Mouse (Mus musculus): ENCODE measurements around the gene Cyp26a1. TPM values are rescaled to one million over a fixed set of nuclear protein-coding genes. Genes with fewer than 3 reads are reported as not detected.
A peak's percentile ranks its signal among the peaks of the same experiment; 100 is the strongest.

Cyp26a1 gene
- polyA plus RNA-seq, 1 experiment from 2014 or later, result 42.5 TPM

DNA sequence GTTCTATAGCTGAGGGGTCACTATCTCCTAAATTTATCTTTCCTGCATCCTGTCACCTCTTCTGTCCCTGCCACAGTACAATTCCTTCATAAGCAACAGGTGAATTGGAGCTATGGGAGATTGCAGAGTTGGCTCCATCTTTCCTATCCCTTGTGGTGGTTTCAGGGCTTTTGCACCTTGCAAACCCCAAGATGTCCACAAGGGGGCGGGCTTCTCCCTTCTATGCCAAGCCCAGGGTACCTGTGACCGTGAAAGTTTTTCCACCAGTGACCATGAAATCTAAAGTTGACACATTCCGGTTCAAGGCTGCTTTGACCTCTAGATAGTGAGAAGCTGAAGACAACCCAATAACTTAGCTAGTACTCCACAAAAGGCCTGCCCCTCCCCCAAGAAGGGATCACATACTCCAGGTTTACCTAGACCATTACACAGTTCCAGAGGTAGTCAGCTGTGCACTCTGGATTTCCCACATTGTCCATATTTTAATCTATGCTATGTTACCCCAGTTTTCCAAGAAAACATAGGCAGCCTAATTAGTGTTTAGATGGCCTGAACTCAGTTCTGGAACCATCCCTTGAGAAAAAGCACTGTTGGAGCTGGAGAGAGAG, 6.4 kb downstream of the Cyp26a1 start:
- Histone ChIP-seq H3K27ac (no peak overlapping the region), H3K9me3 (no peaks in the 10 kb centered on the region), H3K36me3 (no peaks in the 10 kb centered on the region), H3K27me3 (ENCODE audit: insufficient read depth, poor library complexity, severe bottlenecking) (peaks cover 74% of the 10 kb centered on the region), H3K4me1 (replicated peaks) (peaks cover 4% of the 10 kb centered on the region), H3K4me3 (no peak overlapping the region)
- peak; percentile 78 for DNase-seq (ENCODE audit: low spot score)
- 12% methylated on average over 3 of the region's 3 CpGs for WGBS

DNA sequence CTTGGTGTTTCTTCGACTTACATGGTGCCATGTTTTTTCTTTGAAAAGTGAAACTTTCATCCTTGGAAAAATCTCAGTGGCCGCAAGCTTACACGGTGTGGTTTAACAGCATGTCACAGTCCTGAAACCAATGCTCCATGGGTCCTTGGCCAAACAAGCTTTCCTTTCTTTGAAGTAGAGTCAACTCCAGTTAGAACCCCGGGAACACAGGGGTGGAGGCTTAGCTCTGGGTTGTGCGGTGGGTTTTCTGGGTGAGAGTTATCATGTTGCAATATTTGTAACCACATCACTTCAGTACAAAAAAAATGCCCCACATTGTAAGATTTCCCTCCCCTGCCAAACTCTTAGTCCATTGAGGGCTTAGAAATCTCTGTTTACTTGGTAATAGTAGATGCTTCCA, 8.1 kb downstream of the Cyp26a1 start:
- Histone ChIP-seq H3K36me3 (no peaks in the 10 kb centered on the region), H3K27ac (no peak overlapping the region), H3K9me3 (no peaks in the 10 kb centered on the region), H3K4me1 (replicated peaks) (no peaks in the 10 kb centered on the region; the same call in 1 of the 2 replicates), H3K4me3 (no peak overlapping the region), H3K27me3 (ENCODE audit: insufficient read depth, poor library complexity, severe bottlenecking) (peaks cover 57% of the 10 kb centered on the region)
- WGBS, result 91% methylated on average over 5 of the region's 5 CpGs
- no peak for DNase-seq (ENCODE audit: low spot score)

DNA sequence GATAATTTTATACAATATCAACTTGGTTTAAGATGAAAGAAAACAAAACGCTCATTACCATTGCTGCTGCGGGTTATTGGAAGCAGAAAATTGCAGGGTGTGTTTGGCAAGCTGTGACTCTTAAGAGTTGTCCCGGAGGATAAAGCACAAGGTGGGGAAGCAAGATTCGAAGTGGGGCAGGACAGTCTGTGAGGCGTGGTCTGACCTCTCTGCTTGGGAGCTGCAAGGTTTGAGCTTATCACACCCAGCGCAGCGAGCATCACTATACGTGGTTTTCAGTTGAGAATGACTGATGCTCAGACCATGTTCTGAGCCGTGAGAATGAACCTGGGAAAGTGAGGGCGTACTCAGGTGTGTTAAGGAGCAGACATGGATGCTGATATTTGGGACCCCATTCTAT, 17.1 kb downstream of the Cyp26a1 start:
- DNase-seq (ENCODE audit: low spot score), result no peak
- WGBS, result 79% methylated on average over 10 of the region's 10 CpGs
- 0 out of 2 replicates have a peak, but pooled peaks cover 2% of the 10 kb centered on the region for H3K4me1 ChIP-seq (replicated peaks)
- H3K27me3 ChIP-seq (ENCODE audit: insufficient read depth, poor library complexity, severe bottlenecking), result 0 out of 2 replicates have a peak, but pooled peaks cover 5% of the 10 kb centered on the region
- no peaks in the 10 kb centered on the region for H3K9me3 ChIP-seq
- H3K36me3 ChIP-seq, result no peaks in the 10 kb centered on the region
- no peak overlapping the region for H3K27ac ChIP-seq
- no peak overlapping the region for H3K4me3 ChIP-seq

DNA sequence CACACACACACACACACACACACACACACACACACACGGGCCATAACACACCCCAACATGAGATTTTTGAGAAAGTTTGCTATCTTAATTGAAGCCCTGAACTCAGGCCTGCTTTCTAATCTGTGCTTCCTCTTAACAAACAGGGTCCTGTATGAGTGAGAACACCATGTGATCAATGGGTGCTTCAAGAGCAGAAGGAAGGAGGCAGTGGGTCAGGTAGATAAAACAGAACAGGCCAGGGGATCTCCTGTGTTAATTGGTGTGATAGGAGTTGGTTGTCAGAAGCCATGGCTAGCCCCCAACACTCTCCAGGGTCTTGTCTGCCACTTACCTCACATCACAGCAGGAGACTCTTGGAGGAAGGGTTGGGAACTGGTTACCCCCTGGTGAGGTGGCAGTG, 18.4 kb downstream of the Cyp26a1 start:
- WGBS, result 63% methylated on average over 1 of the region's 1 CpGs
- no peaks in the 10 kb centered on the region for H3K9me3 ChIP-seq
- no peaks in the 10 kb centered on the region for H3K36me3 ChIP-seq
- 0 out of 2 replicates have a peak, but pooled peaks cover 5% of the 10 kb centered on the region for H3K27me3 ChIP-seq (ENCODE audit: insufficient read depth, poor library complexity, severe bottlenecking)
- H3K27ac ChIP-seq, result no peak overlapping the region
- 0 out of 2 replicates have a peak, but pooled peaks cover 2% of the 10 kb centered on the region for H3K4me1 ChIP-seq (replicated peaks)
- no peak for DNase-seq (ENCODE audit: low spot score)
- H3K4me3 ChIP-seq, result no peak overlapping the region

DNA sequence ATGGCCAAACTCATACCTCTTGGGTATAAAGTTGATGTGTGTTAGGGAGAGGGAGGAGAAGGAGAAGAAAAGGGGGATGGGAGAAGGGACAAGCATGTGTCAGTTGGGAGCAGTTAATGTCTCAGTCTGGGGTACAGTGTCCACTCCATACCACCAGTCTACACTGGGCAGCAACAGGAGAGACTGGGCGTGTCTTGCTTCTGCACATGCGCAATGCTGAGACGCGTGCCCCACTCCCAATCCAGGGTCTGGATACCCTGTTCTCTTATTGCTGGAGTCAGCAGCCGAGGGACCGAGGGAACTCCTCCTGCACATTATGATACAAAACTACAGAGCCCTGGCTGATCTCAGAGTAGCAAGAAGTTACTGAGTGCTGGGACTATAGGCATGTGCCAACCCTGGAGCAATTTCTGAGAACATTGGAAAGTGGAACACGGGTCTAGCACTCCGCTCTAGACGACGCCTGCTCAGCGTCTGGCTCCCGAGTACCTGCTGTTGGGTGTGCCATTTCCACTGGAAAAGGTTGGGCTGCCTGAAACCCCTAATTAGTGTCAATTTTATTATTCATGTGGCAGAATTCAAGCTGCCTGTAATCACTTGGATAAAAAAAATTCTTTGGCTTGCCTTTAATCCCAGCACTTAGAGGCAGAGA, 19.1 kb downstream of the Cyp26a1 start:
- no peak overlapping the region for H3K27ac ChIP-seq
- 0 out of 2 replicates have a peak, but pooled peaks cover 5% of the 10 kb centered on the region for H3K27me3 ChIP-seq (ENCODE audit: insufficient read depth, poor library complexity, severe bottlenecking)
- WGBS, result 86% methylated on average over 12 of the region's 12 CpGs
- no peaks in the 10 kb centered on the region for H3K9me3 ChIP-seq
- DNase-seq (ENCODE audit: low spot score), result no peak
- 0 out of 2 replicates have a peak, but pooled peaks cover 2% of the 10 kb centered on the region for H3K4me1 ChIP-seq (replicated peaks)
- H3K4me3 ChIP-seq, result no peak overlapping the region
- H3K36me3 ChIP-seq, result no peaks in the 10 kb centered on the region

DNA sequence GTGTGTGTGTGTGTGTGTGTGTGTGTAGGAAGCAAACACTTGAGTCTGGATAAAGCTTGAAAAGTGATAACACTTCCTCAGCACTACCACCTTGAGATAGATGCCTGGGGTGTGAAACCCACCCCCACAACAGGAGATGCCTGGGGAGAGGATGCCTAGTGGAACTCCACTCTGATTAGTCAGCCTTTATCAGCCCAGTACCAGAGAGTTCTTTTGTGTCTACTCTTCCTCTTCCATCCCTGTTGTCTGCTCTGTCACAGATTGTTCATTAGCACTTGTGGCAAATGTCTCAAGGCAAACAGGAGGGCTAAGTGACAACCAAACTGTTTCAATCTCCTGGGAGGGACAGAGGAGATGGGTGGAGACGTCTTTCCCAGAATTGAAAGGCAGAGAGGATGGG, 21.6 kb downstream of the Cyp26a1 start:
- Histone ChIP-seq H3K27ac (no peak overlapping the region), H3K4me1 (replicated peaks) (0 out of 2 replicates have a peak, but pooled peaks cover 2% of the 10 kb centered on the region)
- WGBS, result 28% methylated on average over 1 of the region's 1 CpGs

DNA sequence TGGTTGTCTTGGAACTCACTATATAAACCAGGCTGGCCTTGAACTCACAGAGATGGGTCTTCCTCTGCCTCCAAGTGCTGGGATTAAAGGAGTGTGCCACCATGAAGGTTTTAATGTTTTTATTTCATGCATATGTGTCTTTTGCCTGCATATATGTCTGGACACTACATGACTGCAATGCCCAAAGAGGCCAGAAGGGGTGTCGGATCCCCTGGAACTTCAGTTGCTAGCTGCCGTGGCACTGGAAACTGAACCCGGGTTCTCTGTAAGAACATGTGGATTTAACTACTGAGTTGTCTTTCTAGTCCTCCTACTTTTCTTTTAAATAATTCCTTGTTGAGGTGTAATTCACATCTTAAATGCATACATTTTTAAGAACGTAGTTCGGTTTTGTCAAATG, 27.0 kb downstream of the Cyp26a1 start:
- H3K27ac ChIP-seq, result no peak overlapping the region
- H3K4me1 ChIP-seq (replicated peaks), result no peaks in the 10 kb centered on the region
- no peaks in the 10 kb centered on the region for H3K27me3 ChIP-seq (ENCODE audit: insufficient read depth, poor library complexity, severe bottlenecking)
- H3K9me3 ChIP-seq, result no peaks in the 10 kb centered on the region
- 95% methylated on average over 5 of the region's 5 CpGs for WGBS
- no peaks in the 10 kb centered on the region for H3K36me3 ChIP-seq
- H3K4me3 ChIP-seq, result no peak overlapping the region
- DNase-seq (ENCODE audit: low spot score), result no peak

More for the DNA sequence above, 21.6 kb downstream of the Cyp26a1 start:
- Histone ChIP-seq H3K27me3 (ENCODE audit: insufficient read depth, poor library complexity, severe bottlenecking) (0 out of 2 replicates have a peak, but pooled peaks cover 5% of the 10 kb centered on the region), H3K36me3 (no peaks in the 10 kb centered on the region), H3K9me3 (no peaks in the 10 kb centered on the region), H3K4me3 (no peak overlapping the region)
- no peak for DNase-seq (ENCODE audit: low spot score)

GRCm38 (mm10) chr19:37726585-37726984, 29.0 kb downstream of the Cyp26a1 start:
- H3K4me3 ChIP-seq, result no peak overlapping the region
- H3K27me3 ChIP-seq (ENCODE audit: insufficient read depth, poor library complexity, severe bottlenecking), result no peaks in the 10 kb centered on the region
- DNase-seq (ENCODE audit: low spot score), result no peak
- no peaks in the 10 kb centered on the region for H3K36me3 ChIP-seq
- peaks cover 4% of the 10 kb centered on the region; the same call in 1 of the 2 replicates for H3K9me3 ChIP-seq
- H3K27ac ChIP-seq, result no peak overlapping the region
- H3K4me1 ChIP-seq (replicated peaks), result no peaks in the 10 kb centered on the region
- WGBS, result 91% methylated on average over 7 of the region's 7 CpGs

DNA sequence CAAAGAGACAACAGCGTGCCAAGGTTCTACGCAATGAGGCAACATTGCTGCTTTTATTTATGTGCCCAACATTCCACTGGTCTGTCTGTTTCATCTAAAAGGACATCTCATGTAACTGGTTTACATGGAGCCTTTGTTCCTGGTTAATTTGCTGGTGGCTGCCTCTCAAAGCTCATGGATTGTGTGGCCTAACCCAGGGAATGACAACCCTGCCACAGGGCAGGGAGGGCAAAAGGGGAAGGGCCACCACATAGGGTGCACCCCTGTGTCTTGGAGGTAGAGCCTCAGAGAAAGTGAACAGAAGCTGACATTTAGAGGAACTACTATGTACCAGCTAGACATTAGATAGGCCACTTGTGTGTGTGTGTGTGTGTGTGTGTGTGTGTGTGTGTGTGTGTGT, 29.8 kb downstream of the Cyp26a1 start:
- DNase-seq (ENCODE audit: low spot score), result no peak

GRCm38 (mm10) chr19:37735426-37735825, 37.8 kb downstream of the Cyp26a1 start:
- Histone ChIP-seq H3K27ac (no peak overlapping the region), H3K4me3 (no peak overlapping the region), H3K27me3 (ENCODE audit: insufficient read depth, poor library complexity, severe bottlenecking) (no peaks in the 10 kb centered on the region), H3K4me1 (replicated peaks) (no peaks in the 10 kb centered on the region), H3K36me3 (no peaks in the 10 kb centered on the region), H3K9me3 (peaks cover 4% of the 10 kb centered on the region; the same call in 1 of the 2 replicates)
- WGBS, result 88% methylated on average over 8 of the region's 8 CpGs
- no peak for DNase-seq (ENCODE audit: low spot score)

More for the DNA sequence above, 29.8 kb downstream of the Cyp26a1 start:
- peaks cover 4% of the 10 kb centered on the region; the same call in 1 of the 2 replicates for H3K9me3 ChIP-seq
- 94% methylated on average over 2 of the region's 2 CpGs for WGBS
- H3K27ac ChIP-seq, result no peak overlapping the region
- H3K36me3 ChIP-seq, result no peaks in the 10 kb centered on the region
- H3K27me3 ChIP-seq (ENCODE audit: insufficient read depth, poor library complexity, severe bottlenecking), result no peaks in the 10 kb centered on the region
- no peaks in the 10 kb centered on the region for H3K4me1 ChIP-seq (replicated peaks)
- no peak overlapping the region for H3K4me3 ChIP-seq

DNA sequence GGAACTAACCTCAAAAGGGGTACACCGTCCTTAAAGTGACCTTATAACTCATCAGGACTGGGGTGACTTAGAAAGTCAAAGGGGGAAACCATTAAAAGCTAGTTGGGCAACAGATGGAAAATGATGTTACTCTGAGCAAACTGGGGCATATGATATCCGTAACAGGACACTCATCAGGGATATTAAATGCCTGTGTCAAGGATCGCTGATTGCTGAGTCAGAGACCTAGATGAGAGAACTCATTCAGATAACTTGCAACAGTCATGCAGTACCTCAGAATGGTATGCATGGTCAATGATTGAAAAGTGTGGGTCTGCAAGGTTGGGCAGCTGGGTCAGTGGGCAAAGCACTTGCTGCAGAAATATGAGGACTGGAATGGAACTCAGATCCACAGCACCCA, 41.0 kb downstream of the Cyp26a1 start:
- no peak for DNase-seq (ENCODE audit: low spot score)
- Histone ChIP-seq H3K27ac (no peak overlapping the region), H3K4me3 (no peak overlapping the region), H3K27me3 (ENCODE audit: insufficient read depth, poor library complexity, severe bottlenecking) (no peaks in the 10 kb centered on the region), H3K9me3 (no peaks in the 10 kb centered on the region), H3K4me1 (replicated peaks) (no peaks in the 10 kb centered on the region), H3K36me3 (no peaks in the 10 kb centered on the region)
- 94% methylated on average over 3 of the region's 3 CpGs for WGBS

DNA sequence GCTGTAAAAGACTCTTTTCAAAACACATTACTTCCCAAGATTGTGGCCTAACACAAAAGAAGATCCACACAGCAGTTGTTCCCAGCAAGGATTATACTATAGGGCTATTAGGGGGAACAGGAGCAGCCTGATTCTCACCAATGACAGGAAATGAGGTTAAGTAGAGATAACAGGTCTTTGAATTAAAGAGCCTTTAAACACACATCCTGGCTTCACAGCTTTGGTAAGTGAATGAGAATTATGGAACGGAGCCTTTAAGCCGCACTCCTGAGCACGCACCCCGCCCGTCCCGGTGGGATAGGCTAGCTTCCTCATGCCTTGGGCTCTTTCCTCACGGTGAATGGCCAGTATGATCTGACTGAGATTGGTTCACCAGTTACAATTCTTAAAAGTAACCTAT, 42.4 kb downstream of the Cyp26a1 start:
- Histone ChIP-seq H3K4me3 (no peak overlapping the region), H3K27ac (no peak overlapping the region), H3K27me3 (ENCODE audit: insufficient read depth, poor library complexity, severe bottlenecking) (no peaks in the 10 kb centered on the region), H3K36me3 (no peaks in the 10 kb centered on the region), H3K9me3 (no peaks in the 10 kb centered on the region), H3K4me1 (replicated peaks) (no peaks in the 10 kb centered on the region)
- 75% methylated on average over 7 of the region's 7 CpGs for WGBS
- DNase-seq (ENCODE audit: low spot score), result no peak

Measured in hindbrain, embryonic 10.5 days (tissue).